Mouse (Mus musculus) liver (tissue): Measurements from ENCODE around the gene Fsd2.

Source experiments
- DNase-seq: peaks from one replicate; pipeline ENCODE4 v3.0.0-alpha.2; 2020; ENCODE audit warnings: mixed read lengths

Fsd2 gene

DNA sequence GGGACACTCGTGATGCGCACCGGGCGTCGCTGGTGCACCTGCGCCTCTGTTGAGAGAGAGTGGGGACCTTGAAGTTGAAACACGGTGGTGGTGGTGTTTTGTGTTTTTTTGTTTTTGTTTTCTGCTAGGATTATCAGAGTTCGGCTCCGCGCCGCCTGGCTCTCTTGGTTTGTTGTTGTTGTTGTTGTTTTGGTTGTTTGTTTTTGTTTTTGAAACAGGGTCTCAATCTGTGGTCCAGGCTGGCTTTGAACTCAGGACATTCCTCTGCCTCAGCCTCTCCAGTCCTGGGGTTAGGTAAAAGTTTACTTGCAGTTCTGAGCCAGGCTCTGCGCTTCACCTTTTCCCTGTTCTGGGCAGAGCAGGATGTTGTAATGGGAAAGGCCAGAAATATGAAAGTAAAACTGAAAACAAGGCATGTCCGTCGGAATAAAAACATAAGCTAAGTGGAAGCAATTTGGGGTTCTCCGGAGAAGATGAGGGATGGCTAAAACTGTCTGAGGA is 5.2 kb upstream of the Fsd2 start:
- DNase-seq = no peak

DNA sequence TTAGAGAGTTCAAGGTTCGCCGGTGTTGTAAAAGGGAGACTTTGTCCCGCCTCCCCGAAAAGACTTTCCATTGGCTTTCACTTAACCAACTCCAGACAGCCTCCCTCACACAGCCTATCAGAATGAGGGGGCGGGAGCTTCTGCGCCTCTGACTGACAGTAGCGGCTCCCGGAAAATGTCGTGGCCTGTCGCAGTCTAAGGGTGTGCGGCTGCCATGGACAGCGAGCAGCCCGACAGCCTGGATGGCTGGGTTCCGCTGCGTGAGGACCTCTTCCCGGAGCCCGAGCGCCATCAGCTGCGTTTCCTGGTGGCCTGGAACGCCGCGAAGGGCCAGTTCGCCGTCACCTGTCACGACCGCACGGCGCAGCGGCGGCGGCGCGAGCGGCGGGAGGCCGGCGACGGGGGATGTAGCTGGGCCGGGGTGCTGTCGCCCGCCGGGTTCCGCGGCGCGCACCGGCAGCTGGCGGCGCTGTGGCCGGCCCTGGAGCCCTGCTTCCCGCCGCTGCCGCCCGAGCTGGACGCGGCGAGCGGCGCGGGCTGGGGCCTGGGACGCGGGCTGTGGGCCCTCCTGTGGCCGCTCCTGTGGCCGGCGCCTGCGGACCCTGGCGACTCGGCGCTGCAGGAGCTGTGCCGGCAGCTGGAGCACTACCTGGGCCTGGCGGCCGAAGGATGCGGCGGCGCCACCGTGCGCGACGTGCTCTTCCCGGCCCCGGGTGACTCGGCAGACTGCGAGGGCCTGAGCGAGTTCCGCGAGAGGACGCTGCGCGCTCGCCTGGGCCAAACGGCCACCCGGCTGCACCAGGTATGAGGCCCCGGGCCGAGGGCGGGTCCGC is 4.6 kb upstream of the Fsd2 start, which contains the start of gene Whamm:
Gene Whamm (plus strand): TSS at position 159 of the 833 bp plus-strand sequence.
- peak; percentile 94 for DNase-seq

DNA sequence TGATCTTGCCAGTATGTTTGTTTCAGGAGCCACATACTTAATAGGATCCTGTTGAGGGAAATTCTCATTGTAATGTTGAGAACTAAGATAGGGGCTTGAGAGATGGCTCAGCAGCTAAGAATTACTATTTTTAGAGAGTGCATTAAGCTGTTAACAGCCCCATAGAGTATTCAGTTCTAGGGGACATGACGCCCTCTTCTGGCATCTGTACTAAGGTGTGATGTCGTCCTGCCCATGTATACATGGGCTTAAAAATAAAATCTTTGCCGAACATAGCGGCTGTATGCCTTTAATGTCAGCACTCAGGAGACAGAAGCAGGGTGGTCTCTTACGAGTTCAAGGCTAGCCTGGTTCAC is 4.0 kb upstream of the Fsd2 start:
- no peak for DNase-seq

DNA sequence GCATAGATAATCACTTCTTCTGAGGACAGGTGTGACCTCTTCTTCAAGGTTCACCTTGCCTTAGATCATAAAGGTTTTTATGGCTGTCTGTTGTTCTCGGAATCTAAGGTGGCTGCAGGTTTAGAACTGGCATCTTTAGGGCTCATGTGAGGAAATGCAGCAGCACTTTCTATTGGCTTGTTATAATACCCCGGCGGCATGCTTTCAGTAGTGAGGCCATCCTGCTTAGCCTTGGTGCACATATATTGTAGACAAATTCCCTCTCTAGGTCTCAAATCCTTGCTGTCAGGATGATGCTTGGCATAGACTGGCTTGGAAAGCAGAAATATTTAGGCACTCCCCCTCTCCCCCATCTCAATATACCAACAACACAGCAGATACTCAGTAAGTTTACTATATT is 3.5 kb upstream of the Fsd2 start:
- no peak for DNase-seq

DNA sequence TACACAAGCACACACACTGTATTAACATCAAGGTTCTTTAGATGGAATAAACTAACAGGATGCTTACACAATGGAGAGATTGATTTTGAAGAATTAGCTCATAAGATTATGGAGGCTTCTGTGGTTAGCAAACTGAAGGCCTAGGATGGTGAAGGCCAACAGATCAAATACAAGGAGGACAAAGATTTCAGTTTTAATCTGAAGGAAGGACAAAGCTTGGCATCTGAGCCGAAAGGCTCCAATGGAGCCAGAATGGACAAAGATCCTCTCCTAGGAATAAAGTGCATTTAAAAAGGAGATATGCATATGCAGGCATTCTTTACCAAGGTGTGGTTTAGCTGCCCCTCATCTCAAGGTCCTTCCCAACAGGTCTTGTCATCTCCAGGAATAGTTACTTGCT is 3.1 kb upstream of the Fsd2 start:
- no peak for DNase-seq

DNA sequence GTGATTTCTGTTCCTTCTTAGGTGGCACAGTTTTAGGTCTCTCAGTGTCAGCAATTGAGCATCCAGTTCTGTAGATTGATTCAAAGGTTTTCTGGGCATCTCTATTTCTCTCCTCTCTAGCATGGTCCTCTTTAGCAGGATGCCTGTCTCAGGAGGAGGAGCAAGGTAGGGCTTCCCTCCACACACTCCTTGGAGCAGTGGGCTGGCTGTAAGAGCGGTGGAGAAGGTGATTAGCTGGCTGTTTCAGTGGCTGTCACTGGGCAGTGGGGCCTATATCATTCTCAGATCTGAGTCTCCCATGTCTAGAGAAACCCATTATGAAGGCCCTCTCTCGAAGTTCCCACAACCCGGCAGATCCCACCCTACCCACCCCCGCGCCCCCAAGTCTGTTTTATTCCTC is 652 bp upstream of the Fsd2 start:
- DNase-seq = no peak

DNA sequence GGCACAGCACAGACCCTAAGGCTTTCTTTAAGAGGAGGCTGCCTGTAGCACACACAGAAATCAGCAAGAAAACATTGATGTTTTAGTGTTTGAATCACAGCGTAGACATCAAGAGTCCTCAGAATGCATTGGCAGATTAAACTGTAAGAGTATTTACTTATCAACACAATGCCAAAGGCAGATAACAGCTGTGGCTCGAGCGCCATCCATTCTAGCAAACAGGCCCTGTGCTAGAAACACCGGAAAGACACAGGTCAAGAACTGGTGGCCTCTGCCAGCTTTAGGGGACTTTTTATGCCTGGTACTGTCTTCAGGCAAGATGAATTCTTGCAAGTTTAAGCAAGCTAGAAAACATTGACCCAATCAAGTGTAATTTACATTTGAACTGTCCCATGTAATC is 412 bp downstream of the Fsd2 start:
- DNase-seq = no peak

DNA sequence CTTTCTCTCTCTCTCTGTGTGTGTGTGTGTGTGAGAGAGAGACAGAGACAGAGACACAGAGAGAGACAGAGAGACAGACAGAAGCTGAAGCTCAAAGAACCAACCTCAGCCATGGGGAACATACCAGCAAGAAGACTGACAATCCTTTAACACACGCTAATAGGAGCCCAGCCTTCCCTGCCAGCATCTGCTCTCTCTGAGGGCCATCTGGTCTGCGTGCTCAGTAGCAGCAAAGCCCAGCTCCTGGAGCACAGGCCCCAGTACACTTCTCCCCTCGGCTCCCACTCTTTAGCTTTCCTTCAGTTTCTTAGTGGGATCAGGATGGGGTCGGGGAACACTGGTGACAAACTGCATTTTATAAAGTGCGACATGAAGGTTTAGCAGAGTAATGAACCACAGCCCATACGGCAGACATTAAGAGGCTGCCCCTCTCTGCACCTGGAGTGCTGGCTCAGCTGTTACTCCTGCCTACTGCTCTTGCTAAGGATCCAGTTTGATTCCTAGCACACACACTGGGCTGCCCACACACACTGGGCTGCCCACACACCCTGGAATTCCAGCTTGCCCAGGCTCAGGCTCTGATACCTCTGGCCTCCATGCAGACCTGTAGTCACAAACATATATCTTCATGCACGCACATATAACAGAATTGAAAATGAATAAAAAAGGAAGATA is 1.2 kb downstream of the Fsd2 start:
- no peak for DNase-seq

DNA sequence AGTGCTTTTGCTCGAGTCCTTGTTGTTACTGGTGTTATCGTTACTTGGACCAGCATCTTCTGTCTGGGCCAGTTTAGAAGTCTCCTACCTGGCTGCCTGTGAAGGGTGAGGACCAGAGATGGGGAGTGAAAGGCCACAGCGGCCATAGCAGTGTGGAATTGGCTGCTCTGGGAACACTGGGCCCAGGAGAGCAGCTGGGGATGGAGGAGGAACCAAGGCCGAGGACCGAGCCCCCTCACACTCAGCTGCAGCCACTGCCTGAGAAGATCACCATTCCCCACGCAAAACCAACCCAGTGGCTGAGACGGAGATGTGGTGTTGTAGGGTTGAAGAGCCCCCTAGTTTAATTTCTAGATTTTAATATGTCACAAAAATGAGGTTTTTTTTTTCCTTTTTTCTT is 2.0 kb downstream of the Fsd2 start:
- DNase-seq = no peak

DNA sequence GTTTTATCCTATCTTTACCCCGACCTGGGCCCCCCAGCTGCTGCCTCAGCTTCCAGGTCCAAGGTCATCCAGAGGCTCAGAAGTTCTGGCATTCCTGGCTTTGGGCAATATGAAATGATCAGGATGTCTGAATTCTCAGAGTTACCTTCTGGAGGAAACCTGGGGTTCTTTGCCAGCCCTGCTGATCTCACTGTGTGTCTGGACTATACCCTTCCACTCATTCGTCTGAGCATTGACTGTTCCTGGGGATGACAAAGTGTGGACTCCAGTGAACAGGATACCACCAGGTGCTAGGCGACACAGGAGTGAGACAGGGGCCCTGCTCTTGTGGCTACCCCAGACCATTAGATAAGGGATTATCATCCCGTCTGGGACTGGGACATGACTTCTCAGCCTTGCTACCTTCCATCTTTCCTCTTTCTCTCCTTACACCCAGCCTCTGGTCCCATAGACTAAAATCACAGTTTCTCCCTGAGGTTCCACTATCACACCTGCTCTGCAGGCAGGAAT is 3.2 kb downstream of the Fsd2 start:
- no peak for DNase-seq

DNA sequence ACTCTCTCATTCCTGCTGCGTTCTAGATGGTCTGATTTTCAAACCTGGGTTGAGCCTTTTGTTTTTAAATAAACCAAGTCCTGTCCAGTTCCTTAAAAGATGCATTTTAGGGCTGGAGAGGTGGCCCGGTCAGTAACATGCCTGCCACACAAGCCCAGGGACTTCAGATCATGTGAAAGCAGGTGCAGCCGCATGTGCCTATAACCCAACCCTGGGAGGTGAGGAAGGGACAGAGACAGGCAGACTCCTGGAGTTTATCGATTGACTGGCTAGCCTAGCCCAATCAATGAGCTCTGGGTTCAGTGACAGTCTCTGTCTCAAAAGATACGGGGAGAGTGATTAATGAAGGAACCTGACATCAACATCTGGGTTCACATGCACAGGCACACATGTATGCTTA is 5.5 kb downstream of the Fsd2 start:
- no peak for DNase-seq

DNA sequence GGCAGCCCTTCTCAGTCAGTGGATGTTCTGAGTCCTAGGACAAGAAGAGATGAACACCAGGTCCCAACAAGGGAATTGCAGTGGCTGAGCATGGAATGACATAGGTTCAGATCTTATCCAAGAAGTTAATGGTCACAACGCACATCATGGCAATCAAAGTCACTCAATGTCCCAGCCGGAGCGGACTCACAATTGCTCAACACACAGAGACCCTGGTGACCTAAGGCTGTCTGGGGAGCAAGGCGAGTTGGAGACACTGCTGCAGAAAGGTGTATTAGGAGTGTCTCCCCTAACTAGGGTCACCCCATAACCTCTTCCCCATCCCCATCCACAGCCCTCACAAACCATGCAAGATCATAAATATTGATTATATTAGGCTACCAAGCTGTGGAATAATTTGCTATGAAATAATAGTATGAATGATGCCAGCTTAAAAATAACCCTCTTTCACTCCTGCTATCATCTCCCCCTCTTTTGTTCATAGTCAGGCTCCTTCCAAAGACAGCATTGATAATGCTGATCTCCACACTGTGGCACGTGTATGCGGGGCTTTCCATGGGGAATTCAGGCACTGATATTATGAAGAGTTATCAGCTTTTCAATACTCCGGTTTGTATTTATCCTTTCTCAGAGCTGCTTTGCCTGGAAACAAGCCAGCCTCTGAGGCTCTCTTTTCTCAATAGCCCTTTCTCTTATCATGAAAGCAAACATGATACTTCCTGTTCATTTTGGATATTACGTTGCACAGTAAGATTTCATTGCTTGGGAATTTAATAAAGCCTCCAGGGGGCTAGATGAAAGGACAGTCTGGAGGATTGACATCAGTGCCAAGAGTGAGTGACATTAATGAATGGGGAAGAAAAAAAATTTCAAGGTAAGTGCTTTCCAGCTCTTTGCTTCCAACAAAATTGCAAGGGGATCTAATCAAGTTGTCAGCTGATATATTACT is 6.4 kb downstream of the Fsd2 start:
- no peak for DNase-seq

DNA sequence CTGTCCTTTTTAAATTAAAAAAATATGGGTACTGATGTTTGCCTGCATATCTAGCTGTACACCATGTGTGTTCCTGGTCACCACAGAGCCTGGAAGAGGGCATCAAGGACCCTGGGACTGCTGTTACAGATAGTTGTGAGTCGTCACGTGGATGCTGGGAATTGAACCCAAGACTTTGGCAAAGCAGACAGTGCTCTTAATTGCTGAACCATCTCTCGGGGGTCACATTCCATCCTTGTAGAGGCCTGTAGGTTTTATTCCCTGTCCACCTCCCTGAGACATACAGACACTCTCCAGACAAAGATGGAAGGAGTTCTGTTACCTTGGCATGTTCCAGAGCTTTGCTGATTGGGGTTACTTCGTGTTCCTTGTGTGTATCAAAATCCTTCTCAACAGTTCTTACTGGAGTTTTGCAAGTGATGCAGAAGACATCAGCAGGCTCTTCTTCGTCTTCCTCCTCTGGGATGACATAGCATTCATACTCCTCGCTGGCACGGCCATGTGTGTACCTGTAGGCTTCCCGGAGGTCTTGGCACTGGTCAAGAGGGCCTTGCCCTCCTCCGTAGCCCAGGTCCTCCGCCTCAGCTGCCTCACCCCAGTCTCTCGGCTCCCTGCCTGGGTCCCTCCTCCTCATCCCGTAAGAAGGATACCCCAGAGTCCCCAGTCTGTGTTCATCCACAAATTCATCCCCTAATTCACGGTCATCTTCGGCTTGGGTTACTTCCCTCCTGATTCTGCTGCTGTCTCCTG is 7.3 kb downstream of the Fsd2 start:
- no peak for DNase-seq

DNA sequence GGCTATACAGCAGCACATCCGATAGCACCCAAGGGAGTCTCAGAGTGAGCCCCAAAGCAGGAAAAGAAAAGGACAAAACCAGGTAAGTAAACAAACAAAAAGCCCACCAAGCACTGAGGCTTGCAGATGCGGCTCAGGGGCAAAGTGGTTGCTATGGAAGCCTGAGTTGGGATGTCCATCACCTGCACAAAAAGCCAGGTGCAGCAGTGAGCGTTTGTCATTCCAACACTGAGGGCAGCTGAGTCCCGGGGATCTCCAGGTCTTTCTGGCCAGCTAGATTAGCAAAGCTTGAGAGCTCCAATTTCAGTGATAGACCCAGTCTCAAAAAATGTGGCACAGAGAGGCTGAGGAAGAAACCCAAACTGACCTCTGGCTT is 8.8 kb downstream of the Fsd2 start:
- DNase-seq = no peak

DNA sequence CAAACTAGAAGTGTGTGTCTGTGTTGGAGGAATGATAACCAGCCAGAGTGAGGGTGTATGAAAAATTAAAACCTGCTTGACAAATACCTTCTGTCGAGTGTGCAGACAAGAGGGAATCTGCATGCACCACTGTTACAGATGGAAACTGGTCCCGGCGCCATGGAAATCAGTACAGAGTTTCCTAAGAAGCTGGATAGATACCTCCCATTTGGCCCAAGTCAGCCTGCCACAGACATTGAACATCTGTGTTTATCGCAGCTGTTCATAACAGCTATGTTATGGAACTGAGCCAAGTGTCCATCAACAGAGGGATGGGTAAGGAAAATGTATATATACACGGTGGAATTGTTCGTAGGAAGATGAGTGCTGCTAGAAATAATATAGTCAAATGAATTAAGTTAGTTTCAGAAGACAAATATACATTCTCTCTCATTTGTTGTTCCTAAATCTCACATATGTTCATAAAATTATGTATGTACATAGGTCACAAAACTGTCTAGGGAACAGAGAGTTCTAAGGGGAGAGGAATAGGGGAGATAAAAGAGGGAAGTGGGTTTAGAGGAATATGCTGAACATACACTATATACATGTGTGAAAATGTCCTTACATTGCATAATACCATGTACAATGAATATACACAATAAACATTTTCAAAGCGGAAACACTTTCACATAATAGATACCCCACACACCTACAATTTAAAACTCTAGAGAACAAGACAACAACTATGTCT is 9.3 kb downstream of the Fsd2 start:
- no peak for DNase-seq

DNA sequence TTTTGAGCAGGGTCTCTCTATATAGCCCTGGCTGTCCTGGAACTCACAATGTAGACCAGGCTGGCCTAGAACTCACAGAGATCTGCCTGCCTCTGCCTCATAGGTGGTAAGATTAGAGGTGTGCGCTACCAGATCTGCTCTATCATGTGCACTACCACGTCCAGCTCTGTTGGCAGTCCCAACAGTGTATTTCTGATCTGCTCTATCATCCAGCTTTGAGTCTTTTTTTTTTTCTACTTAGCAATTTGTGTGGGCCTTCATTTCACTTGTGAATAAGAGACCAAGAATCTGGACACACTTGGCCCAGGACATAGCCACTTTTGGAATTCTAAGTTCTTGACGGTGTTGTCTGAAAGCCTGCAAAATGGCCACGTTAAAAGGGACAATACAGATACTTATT is 9.9 kb downstream of the Fsd2 start:
- DNase-seq = no peak

DNA sequence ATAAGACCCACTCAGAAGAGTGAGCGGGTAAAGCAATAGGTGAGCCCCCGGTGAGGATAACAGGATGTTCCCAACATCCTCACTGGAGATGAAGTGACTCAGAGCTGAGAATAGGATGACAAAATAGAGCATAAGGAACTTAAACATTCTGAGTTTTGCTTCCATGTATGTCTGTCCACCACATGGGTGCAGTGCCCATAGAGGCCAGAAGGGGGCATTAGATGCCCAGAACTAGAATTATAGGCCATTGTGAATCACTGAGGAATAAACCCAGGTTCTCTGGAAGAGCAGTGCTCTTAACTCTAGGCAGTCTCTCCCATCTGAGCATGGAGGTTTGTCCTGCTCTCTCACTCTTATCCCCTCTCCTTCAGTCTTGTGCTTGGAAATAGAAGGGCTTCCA is 12.4 kb downstream of the Fsd2 start:
- peak; percentile 73 for DNase-seq

DNA sequence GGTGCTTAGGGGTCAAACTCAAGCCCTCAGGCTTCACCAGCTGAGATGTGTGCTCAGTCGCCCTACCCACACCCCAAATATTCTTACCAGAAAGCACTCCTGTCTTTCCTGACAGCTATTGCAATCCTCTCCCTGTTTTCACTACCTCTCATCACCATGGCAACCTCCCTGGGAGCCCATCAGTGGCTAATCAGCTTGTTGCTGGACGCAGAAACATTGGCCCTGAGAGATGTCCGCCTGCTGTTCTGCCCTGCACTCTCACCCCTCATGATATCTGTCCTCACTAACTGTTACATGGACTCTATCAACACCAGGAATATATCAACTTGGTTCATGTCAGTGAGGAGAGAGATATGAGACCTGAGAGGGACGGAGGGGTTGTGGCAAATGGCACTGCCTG is 13.2 kb downstream of the Fsd2 start:
- no peak for DNase-seq

DNA sequence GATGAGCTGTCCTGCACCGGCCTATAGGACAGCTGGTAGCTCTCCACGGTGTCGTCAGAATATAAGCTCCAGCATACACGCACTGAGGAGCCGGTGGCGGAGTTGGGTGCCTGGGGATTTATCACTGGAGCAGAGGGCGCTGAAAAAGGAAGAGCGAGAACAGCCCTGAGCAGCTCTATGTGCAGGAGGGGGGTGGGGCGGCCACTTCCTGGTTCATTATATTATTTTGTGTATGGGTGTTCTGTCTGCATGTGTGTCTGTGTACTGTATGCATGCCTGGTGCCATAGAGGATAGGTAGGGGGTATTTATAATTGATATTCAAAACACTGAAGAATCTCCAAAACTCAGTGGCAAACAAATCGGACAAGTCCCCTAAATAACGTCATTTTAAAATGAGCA is 17.9 kb downstream of the Fsd2 start:
- no peak for DNase-seq

DNA sequence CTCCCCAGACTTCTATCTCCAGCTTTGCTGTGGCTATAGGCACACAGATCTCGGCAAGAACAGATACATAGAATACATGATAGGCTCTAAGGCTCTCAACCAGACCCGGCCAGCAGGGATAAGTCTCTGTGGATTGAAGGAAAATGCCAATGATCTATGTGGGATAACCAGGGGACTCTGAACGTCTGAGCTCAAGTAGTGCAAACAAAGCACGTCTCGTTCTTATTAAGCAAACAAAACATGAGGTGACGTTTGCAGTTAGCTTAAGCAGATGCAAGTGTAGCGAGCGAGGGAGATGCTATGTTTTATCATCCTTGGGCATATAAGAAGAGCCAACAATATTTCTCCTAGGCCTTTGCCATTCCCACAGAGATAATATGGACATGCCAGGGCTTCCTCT is 23.8 kb downstream of the Fsd2 start:
- DNase-seq = no peak

DNA sequence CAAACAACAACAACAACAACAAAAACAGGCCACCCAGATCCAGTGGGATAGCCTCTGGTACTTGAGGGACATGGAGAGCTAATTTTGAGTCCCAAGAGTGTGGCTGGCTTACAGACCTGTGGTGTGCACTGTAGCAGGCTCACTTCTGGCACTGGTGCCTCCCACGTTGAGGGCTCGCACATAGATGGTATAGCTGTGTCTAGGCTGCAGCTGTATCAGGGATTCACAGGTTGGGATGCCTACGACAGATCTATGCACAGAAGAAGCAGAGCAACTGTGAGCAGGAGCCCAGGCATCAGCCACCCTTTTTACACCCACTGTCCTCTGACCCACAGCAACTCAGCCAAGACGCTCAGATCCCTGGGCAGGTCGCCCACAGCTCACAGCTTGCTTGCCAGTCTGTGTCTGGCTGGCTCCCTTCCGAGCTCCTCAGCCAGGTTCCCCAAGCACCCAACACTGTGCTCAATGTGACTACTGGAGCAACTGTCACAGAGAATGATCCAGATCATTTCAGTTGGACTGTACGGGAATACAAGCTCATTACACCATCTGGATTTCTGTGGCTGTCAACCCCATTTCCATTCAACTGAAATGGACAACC is 24.7 kb downstream of the Fsd2 start:
- DNase-seq = no peak
